Mouse (Mus musculus) embryonic facial prominence, embryonic 10.5 days (tissue): Measurements from ENCODE around the gene H2-Eb1. TPM values are rescaled to one million over a fixed set of nuclear protein-coding genes. Genes with fewer than 3 reads are reported as not detected.

Experiments
- DNase-seq: peaks from one replicate; pipeline ENCODE4 v3.0.0-alpha.2; 2017; ENCODE audit warnings: low spot score
- H3K27ac ChIP-seq: fragments of 300-500 bp; sonication (generic); replicated peaks from 2 replicates; pipeline ENCODE4 v1.5.1; 2016; ENCODE audit warnings: mild to moderate bottlenecking
- H3K27me3 ChIP-seq: fragments of 300-500 bp; sonication (generic); replicated peaks from 2 replicates; pipeline ENCODE4 v1.6.1; 2016; ENCODE audit warnings: low read depth, mild to moderate bottlenecking; ENCODE audit not compliant: poor library complexity, severe bottlenecking
- H3K36me3 ChIP-seq: fragments of 300-500 bp; sonication (generic); replicated peaks from 2 replicates; pipeline ENCODE4 v1.6.1; 2016; ENCODE audit warnings: mild to moderate bottlenecking, moderate library complexity
- H3K4me1 ChIP-seq: fragments of 300-500 bp; sonication (generic); 2 replicates; pipeline ENCODE4 v1.6.1; 2016
- H3K4me3 ChIP-seq: fragments of 300-500 bp; sonication (generic); 2 replicates; pipeline ENCODE4 v1.5.1; 2016; ENCODE audit warnings: mild to moderate bottlenecking, moderate library complexity
- H3K9me3 ChIP-seq: fragments of 300-500 bp; sonication (generic); 2 replicates; pipeline ENCODE4 v1.6.1; 2016; ENCODE audit warnings: mild to moderate bottlenecking
- WGBS: fragments of 180-500 bp; shearing (Covaris S2); methylation state at CpG from one replicate; pipeline ENCODE4 v1.1.7; 2016; 5-methylcytosine and 5-hydroxymethylcytosine counted together
- polyA plus RNA-seq: library from polyadenylated mRNA; unstranded; fragments of >200 nt; fragmentation: Nextera tagmentation; extraction: Ambion mirVana; gene quantifications from 2 replicates; pipeline ENCODE4 v1.2.1, GENCODE M21; 2016

The H2-Eb1 gene
- polyA plus RNA-seq, 1 experiment from 2014 or later = 1.3 TPM

- no peak overlapping the region for H3K27ac ChIP-seq
- no peaks in the 10 kb centered on the region for H3K36me3 ChIP-seq
- no peaks in the 10 kb centered on the region for H3K9me3 ChIP-seq
- H3K4me1 ChIP-seq = 0 out of 2 replicates have a peak, but pooled peaks cover 2% of the 10 kb centered on the region
- 73% methylated on average over 4 of the region's 4 CpGs for WGBS
- no peak overlapping the region for H3K4me3 ChIP-seq
- peaks cover 10% of the 10 kb centered on the region; the same call in 1 of the 2 replicates for H3K27me3 ChIP-seq
- DNase-seq = no peak
These were observed 11.4 kb upstream of the H2-Eb1 start for GRCm38 (mm10) chr17:34294249-34294648.

GRCm38 (mm10) chr17:34295307-34295706 lies 10.4 kb upstream of the H2-Eb1 start:
- H3K9me3 ChIP-seq = no peaks in the 10 kb centered on the region
- peaks cover 10% of the 10 kb centered on the region; the same call in 1 of the 2 replicates for H3K27me3 ChIP-seq
- H3K4me3 ChIP-seq = no peak overlapping the region
- H3K36me3 ChIP-seq = no peaks in the 10 kb centered on the region
- H3K27ac ChIP-seq = no peak overlapping the region
- DNase-seq = no peak
- H3K4me1 ChIP-seq = 0 out of 2 replicates have a peak, but pooled peaks cover 2% of the 10 kb centered on the region

- no peaks in the 10 kb centered on the region for H3K36me3 ChIP-seq
- 0 out of 2 replicates have a peak, but pooled peaks cover 2% of the 10 kb centered on the region for H3K4me1 ChIP-seq
- H3K27ac ChIP-seq = no peak overlapping the region
- peak overlapping the region; percentile 52 for H3K4me3 ChIP-seq
- DNase-seq = peak; percentile 32
- WGBS = 24% methylated on average over 23 of the region's 23 CpGs
- peaks cover 10% of the 10 kb centered on the region; the same call in 1 of the 2 replicates for H3K27me3 ChIP-seq
- H3K9me3 ChIP-seq = no peaks in the 10 kb centered on the region
These were observed 9.5 kb upstream of the H2-Eb1 start for GRCm38 (mm10) chr17:34295891-34296794.

GRCm38 (mm10) chr17:34299356-34299755 lies 6.3 kb upstream of the H2-Eb1 start:
- Histone ChIP-seq H3K4me1 (0 out of 2 replicates have a peak, but pooled peaks cover 2% of the 10 kb centered on the region), H3K4me3 (no peak overlapping the region), H3K27ac (no peak overlapping the region), H3K27me3 (peaks cover 10% of the 10 kb centered on the region; the same call in 1 of the 2 replicates), H3K36me3 (no peaks in the 10 kb centered on the region), H3K9me3 (no peaks in the 10 kb centered on the region)
- 62% methylated on average over 3 of the region's 3 CpGs for WGBS
- no peak for DNase-seq

GRCm38 (mm10) chr17:34300071-34300470 lies 5.6 kb upstream of the H2-Eb1 start:
- Histone ChIP-seq H3K9me3 (no peaks in the 10 kb centered on the region), H3K4me1 (0 out of 2 replicates have a peak, but pooled peaks cover 2% of the 10 kb centered on the region), H3K27ac (no peak overlapping the region), H3K4me3 (no peak overlapping the region), H3K27me3 (peaks cover 9% of the 10 kb centered on the region; the same call in 1 of the 2 replicates), H3K36me3 (no peaks in the 10 kb centered on the region)
- WGBS = 91% methylated on average over 8 of the region's 8 CpGs
- no peak for DNase-seq

- WGBS = 78% methylated on average over 23 of the region's 23 CpGs
- no peak for DNase-seq
- H3K27ac ChIP-seq = no peak overlapping the region
These were observed 4.7 kb upstream of the H2-Eb1 start for GRCm38 (mm10) chr17:34300691-34301566.

GRCm38 (mm10) chr17:34301670-34302190 lies 3.9 kb upstream of the H2-Eb1 start:
- H3K9me3 ChIP-seq = no peaks in the 10 kb centered on the region
- WGBS = 84% methylated on average over 4 of the region's 4 CpGs
- peaks cover 4% of the 10 kb centered on the region; the same call in 1 of the 2 replicates for H3K27me3 ChIP-seq
- no peak overlapping the region for H3K4me3 ChIP-seq
- no peak for DNase-seq
- H3K27ac ChIP-seq = no peak overlapping the region
- H3K4me1 ChIP-seq = no peaks in the 10 kb centered on the region
- no peaks in the 10 kb centered on the region for H3K36me3 ChIP-seq

More at GRCm38 (mm10) chr17:34300691-34301566, 4.7 kb upstream of the H2-Eb1 start:
- Histone ChIP-seq H3K4me1 (0 out of 2 replicates have a peak, but pooled peaks cover 2% of the 10 kb centered on the region), H3K4me3 (no peak overlapping the region), H3K27me3 (peaks cover 6% of the 10 kb centered on the region; the same call in 1 of the 2 replicates), H3K9me3 (no peaks in the 10 kb centered on the region), H3K36me3 (no peaks in the 10 kb centered on the region)

GRCm38 (mm10) chr17:34303789-34304188 lies 1.9 kb upstream of the H2-Eb1 start:
- peaks cover 6% of the 10 kb centered on the region for H3K27me3 ChIP-seq
- no peaks in the 10 kb centered on the region for H3K4me1 ChIP-seq
- WGBS = 81% methylated on average over 2 of the region's 2 CpGs
- H3K4me3 ChIP-seq = no peak overlapping the region
- no peak for DNase-seq
- no peak overlapping the region for H3K27ac ChIP-seq
- H3K36me3 ChIP-seq = no peaks in the 10 kb centered on the region
- H3K9me3 ChIP-seq = no peaks in the 10 kb centered on the region

GRCm38 (mm10) chr17:34304751-34305150 lies 916 bp upstream of the H2-Eb1 start:
- Histone ChIP-seq H3K4me1 (peaks cover 7% of the 10 kb centered on the region), H3K36me3 (no peaks in the 10 kb centered on the region), H3K27me3 (peaks cover 11% of the 10 kb centered on the region), H3K9me3 (no peaks in the 10 kb centered on the region), H3K4me3 (no peak overlapping the region), H3K27ac (no peak overlapping the region)
- WGBS = 26% methylated on average over 4 of the region's 4 CpGs
- peak; percentile 28 for DNase-seq

GRCm38 (mm10) chr17:34306407-34306806 lies 740 bp downstream of the H2-Eb1 start:
- H3K9me3 ChIP-seq = no peaks in the 10 kb centered on the region
- H3K27ac ChIP-seq = no peak overlapping the region
- H3K36me3 ChIP-seq = no peaks in the 10 kb centered on the region
- H3K27me3 ChIP-seq = peaks cover 11% of the 10 kb centered on the region
- H3K4me1 ChIP-seq = peaks cover 11% of the 10 kb centered on the region
- H3K4me3 ChIP-seq = no peak overlapping the region
- DNase-seq = no peak
- 85% methylated on average over 2 of the region's 2 CpGs for WGBS

- H3K9me3 ChIP-seq = no peaks in the 10 kb centered on the region
- H3K27me3 ChIP-seq = peaks cover 11% of the 10 kb centered on the region
- no peaks in the 10 kb centered on the region for H3K36me3 ChIP-seq
- no peak for DNase-seq
- H3K27ac ChIP-seq = no peak overlapping the region
- H3K4me3 ChIP-seq = no peak overlapping the region
- H3K4me1 ChIP-seq = peaks cover 11% of the 10 kb centered on the region
These were observed 1.5 kb downstream of the H2-Eb1 start for GRCm38 (mm10) chr17:34307216-34307615.

- no peak overlapping the region for H3K4me3 ChIP-seq
- DNase-seq = no peak
- 74% methylated on average over 4 of the region's 4 CpGs for WGBS
- no peaks in the 10 kb centered on the region for H3K9me3 ChIP-seq
- no peaks in the 10 kb centered on the region for H3K36me3 ChIP-seq
- H3K27me3 ChIP-seq = peaks cover 11% of the 10 kb centered on the region
- H3K27ac ChIP-seq = no peak overlapping the region
- H3K4me1 ChIP-seq = peaks cover 11% of the 10 kb centered on the region
These were observed 2.5 kb downstream of the H2-Eb1 start for GRCm38 (mm10) chr17:34308161-34308560.
